Mouse (Mus musculus): ENCODE measurements around the gene Zfp85. TPM values are rescaled to one million over a fixed set of nuclear protein-coding genes. Genes with fewer than 3 reads are reported as not detected.
"Not testable (repeated sequence)": the region's sequence is repeated elsewhere in the genome, so short reads cannot be mapped to it uniquely, and the experiment has no call there.

Gene Zfp85
- 5.1 and 7.7 TPM in 2 replicates for total RNA-seq (2021)
- long read RNA-seq, partial matches to known transcripts: 0 of 5 reads
- long read RNA-seq, other reads (novel, unspliced or antisense): 0 of 5 reads

DNA sequence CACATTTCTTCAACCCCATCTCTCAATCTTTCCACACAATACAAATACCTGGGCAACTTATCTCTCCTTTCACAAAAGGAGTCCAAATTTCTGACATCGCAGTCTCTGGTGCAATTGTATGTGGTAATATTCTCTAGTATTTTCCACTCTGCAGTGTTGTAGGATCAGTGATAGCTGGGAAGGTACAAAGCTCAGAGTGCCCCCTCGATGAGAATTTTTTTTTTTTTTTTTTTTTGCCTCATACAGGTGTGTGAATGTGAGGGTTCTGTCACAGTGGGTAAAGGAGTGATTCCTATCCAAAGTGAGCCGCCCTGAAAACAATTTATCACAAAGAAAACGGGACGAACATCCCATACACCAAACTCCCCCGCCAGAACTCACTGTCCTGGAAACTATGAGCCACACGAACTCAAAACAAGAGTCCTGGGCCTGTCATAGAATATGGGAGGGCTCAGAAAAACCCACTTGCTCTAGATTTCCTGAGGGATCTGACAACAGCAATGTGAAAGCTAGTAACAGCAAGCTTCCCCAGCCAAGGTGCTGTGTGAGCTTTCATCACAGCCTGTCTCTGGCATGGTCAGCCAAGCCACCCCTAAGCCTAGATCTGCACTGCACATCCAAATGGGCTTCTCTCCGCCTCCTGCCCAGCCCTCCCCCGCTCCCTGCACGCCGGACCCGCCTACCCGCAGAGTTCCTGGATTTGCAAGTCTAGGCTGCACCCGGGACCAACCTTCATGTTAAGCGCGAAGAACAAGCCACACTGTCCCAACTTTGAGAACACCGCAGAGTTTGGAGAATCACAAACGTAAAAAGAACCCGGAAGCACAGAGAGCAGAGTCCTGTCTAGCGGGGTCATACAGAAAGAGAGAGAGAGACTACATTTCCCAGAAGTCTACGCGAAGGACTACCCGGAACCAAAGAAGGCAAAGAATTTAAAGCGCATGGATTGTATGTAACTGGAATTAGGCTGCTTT lies at the start of gene Zfp85:
Gene Zfp85 (minus strand): TSS at position 896 of the 974 bp plus-strand sequence.
- DNase-seq: peak; percentile 68

DNA sequence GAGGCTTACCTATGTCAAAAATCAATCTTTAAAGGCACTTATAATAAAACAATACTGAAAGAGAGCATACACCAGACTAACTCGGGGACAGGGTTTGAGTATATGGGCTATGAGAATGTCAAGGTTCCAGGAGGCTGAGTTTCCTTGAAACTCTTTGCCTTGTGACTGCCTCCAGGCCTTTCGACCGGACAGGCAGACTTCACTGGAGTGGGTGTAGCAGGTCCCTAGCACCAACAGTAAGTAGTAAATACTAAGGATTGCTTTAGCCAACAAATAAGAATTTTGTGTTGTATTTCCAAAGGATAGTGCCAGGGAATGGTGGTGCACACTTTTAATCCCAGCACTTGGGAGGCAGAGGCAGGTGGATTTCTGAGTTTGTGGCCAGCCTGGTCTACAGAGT lies 44.1 kb upstream of the Zfp85 start:
- not testable (repeated sequence) for DNase-seq

DNA sequence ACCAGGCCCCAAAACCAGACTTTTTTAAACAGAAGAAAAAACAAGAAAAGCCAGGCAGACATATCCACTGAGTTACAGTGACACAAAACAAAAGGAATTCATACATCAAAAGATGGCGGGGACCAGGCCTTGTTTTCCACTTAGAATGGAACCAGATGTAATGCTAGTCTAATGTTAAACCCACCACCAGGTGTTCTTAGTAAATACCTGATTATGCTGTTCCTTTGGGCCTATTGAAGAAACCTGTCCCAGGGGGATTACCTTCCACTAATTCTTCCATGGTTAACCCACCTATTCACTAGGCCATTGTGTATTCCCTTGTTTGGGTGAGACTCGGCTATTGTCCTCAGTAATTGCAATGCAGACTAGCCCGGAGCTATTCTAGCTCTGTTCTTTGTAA lies 43.6 kb upstream of the Zfp85 start:
- DNase-seq: no peak

DNA sequence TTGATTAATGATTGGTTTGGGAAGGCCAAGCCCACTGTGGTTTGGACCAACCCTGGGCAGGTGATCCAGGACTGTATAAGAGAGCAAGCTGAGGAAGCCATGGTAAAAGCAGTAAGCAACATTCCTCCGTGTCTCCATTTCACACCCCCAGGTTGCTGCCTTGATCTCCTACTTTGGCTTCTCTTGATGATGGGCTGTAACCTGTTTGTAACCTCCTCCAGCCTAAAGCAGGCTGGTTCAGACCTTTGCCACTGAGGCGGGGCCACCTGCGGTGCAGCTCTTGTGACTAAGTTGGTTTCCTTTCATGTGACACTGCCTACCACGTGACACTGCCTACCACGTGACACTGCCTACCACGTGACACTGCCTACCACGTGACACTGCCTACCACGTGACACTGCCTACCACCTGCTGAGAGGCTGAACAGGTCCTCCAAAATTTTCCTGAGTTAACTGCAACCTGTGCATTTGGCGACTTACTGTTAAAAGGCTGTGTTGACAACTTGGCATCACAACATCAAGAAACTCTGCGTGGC lies 37.0 kb upstream of the Zfp85 start:
- no peak for DNase-seq

DNA sequence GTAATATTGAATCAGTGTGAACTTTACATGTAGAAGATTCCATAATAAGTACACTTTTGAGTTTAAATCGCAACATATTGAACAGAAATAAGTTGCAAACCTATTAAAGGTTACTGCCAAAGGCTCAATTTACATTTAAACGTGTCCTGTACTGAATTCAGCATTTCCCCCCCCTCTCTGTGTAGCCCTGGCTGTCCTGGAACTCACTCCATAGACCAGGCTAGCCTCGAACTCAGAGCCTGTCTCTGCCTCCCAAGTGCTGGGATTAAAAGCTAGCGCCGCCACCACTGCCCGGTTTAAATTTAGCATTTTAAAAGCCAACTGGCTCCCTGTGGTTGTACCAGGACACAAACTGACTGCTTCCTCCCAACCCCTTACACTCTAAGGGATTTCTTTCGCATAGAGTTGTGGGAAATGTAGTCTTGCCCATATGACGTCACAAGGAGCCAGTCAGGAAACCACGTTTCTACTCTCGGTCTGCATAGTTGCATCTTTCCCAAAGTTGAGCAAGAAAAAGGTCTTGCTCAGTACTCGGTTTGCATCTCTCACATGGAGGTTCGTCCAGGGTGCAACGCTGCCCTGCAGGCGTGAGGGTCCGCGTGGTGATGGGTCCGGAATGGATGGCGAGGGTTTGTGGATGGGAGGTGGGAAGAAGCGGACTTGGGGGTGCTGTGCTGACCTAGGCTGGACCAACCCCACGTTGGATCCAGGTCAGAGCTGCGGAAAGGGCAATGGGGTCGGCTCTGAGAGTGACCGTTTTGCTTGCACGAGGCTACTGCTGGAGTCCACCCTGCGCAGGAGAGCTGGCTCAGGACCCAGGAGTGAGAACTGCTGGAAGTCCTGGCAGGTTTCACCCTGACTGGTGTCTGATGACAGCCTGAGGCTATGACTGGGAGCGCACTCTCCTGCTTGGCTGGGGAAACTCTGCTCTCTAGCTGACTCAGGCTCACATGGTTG lies 24.5 kb upstream of the Zfp85 start, which contains the start of gene Zfp493:
Gene Zfp493 (plus strand): TSS at position 429 of the 957 bp plus-strand sequence.
- peak; percentile 34 for DNase-seq

DNA sequence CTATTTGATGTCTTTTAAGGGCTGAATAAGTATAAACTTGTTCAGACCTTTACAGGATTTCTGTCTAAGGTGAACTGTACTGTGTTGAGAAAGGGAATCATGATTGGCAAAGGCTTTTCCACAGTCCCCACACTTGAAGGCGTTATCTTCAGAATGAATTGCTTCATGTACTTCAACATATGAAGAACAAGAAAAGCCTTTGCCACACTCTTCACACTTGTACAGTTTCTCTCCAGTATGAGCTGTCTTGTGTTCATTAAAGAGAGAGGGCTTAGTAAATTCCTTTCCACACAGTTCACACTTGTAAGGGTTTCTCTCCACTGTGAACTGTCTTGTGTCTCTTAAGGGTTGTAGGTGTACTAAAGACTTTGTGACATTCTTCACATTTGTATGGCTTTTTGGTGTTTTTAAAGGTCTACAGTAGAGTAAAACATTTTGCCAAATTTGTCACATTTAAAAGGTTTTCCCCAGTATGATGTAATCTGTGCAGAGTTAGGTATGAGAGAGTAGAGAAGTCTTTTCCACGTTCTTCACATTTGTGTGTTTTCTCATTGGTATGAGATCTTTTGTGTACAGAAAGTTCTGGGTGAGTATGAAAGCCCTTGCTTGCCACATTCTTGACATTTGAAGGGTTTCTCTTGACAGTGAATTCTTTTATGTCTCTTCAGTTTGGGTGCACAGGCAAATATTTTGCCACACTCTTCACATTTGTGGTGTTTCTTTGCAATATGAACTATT lies 8.2 kb upstream of the Zfp85 start:
- DNase-seq: no peak

DNA sequence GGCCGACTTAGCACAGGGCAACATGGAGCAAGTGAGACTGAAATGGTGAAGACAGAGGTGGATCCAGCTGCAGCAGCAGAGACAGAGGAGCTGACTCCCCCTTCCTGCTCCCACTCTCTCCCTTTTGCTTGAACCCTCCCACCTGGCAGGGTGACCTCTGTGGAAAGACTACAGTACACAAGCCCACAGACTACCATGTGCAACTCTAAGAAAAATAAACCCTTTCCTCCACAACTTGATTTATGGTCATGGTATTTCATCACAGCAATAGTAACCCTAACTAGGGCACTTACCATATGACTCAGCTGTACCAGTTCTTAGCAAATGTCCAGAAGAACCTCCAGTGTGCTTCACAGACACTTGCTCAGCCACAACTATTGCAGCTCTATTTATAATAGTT lies 4.9 kb upstream of the Zfp85 start:
- no peak for DNase-seq

DNA sequence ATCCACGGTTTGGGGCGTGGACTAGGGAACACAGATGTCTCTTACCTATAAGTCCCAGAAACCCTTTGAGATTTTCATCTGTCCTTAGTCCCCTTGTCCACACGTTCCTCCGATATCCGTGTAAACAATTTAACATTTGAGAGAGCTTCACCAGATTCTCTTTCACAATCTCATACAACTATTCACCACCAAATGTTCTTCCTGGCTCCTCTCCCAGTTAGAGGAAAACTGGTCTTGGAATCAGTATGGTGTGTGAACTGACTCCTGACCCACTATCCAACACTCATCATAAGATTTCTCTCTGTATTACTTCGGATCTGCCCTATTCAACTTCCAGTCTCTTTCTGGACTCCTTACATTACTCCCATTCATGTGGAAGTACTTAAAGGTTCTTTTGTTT lies 733 bp upstream of the Zfp85 start:
- no peak for DNase-seq

DNA sequence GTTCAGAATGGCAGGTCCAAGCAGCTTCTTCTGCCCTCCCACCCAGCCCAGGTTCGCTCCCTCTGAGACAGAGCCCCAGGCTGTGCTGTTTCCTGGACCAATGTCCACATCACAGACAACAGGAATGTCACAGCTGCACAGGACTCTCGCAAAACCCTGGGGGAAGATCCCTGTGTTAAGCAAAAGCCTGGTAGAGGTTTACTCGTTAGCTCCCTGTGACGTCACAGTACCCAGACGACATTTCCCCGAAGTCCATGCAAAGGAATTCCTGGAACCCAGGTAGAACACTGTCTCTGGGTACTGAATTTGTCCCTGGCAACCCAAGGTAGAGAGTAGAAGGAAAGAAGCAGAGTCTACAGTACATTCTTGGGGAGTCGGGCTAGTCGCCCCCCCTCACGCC lies 11.1 kb downstream of the Zfp85 start:
- no peak for DNase-seq

DNA sequence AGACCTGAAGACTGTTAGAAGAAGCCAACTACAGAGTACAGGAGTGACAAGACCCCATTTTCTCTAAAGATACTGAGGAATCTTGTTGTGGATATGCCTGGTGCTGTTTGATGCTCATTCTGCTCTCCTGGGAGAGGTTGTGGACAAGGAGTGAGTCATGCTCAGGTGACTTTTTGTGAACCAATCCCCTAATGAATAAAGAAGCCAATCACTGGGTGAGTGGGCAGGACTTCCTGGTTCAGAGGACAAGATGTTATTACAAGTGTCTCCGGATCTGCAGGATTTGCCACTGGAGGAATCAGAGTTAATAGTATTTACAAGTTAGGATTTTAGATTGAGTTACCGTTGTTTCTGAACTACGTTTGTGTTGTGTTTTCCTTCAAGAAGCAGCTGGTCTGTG lies 12.1 kb downstream of the Zfp85 start:
- no peak for DNase-seq

DNA sequence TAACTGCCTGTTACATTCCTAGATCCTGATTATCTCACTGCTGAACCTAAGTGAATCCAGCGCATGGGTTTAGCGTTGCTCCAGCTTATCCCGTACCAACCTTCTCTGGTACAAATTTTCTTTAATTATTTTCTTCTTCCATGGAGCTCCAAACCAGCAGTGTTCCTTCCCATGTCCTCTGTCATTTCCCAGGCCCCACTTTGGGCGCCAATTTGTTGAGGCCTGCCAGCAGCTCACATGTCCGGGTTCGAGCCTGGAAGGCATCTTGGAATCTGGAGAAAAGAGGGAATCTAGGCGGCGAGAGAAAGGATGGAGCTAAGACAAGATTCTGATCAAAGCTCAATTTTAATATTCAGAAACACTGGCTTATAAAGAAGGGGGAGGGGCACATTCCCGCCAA lies 20.6 kb downstream of the Zfp85 start:
- not testable (repeated sequence) for DNase-seq

DNA sequence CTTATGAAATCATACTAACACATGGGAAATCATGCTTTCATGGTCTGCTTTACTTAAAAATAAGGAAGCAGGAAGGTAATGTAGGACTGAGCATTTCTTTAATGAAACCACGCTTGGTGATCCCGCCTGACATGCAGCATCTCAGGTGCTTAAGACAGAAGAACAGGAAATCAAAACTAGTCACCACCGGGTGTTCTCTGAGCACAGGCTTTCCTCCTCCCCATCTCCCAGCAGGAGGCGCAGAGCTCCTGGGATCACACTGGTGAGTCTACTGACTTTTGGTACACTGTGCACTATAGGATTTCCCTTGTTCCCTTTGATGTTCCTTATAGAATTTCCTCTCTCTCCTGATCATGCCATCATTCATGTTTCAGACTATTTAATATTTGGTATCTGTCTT lies 25.6 kb downstream of the Zfp85 start:
- DNase-seq: peak; percentile 37

DNA sequence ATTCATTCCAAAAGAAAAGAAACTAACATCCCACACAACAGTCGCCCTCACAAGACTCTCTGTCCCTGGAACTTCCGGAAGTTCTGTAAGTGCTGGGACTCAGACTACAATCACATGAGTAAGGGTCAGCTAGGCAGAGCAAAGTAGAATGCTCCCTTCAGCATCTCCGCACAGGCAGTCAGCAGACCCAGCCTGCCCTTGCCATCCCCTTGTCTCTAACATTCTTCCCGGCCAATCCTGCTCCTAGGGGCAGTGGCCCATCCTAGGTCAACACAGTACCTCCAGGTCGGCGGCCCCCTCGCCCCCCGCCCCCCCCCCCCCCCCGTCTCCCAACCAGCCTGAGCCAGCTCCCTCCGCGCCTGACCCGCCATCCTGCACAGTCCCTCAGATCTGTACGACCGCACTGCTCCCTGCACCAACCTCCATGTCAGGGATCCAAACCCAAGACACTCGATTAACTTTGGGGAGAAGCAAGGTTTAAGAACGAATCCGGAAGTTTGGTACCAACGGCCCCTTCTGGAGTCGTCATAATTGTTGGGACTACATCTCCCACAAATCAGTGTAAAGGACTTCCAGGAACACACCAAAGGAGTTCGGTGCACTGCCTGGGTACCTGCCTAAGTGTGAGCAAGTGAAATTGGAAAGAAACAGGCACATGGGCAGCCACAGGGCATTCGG lies 26.2 kb downstream of the Zfp85 start, which contains the start of gene Zfp65:
Gene Zfp65 (minus strand): TSS at position 533 of the 678 bp plus-strand sequence.
- DNase-seq: peak; percentile 22

DNA sequence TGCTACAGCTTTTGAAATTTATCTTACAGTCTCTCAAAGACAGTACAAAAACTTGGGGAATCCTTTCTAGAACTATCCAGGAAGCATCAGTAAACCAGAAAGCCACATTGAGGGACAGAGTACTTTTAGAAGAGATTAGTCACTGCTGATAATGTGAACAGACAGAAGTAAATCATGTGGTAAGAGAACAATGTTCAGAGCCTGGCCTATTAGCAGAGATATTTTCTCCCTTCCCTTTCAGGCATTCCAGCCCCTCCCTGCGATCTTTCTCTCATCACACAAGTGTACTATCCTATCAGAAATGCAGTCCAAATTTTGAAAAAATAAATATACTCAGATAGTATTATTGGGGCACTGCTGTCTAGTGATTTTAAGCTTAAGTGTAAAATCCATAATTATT lies 26.9 kb downstream of the Zfp85 start:
- no peak for DNase-seq

DNA sequence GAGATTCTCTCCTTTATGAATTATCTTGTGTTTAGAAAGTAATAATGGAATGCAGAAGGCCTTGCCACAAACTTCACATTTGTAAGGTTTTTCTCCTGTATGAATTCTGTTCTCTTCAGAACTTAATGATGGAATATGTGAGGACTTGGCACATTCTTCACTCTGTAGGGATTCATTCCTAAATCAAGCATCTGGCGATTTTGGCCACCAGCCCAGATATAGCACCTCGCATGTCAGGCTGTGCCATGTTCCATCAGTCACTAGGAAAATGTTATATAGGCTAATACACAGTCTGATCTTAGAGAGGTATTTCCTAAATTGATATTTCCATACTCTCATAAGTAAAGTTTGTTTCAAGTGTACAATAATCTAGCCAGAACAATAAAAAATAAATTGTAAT lies 29.7 kb downstream of the Zfp85 start:
- not testable (repeated sequence) for DNase-seq

DNA sequence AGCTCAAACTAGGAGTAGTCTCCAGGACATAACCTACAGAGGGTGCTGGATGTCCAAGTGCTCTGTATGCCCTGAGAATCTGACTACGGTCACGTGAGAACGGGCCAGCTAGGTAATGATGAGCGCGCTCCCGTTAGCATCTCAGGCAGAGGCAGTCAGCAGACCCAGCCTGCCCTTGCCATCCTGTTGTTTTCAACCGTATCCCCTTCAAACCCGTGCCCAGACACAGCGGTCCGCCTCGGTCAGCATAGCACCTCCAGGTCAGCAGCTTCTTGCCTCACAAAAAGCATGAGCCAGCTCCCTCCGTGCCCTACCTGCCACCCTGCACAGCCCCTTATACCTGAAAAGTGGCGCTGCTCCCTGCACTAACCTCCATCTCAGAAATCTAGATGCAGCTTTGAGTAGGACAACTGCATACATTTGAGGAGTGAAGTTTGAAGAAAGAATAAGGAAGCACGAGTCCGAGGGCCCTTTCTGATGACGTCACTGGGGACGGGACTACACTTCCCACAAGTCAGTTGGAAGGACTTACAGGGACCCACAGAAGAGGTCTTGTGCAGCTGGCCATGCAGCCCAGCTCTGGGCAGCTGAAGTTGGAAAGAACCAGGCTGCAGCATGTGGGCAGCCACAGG lies 31.1 kb downstream of the Zfp85 start:
- DNase-seq: peak; percentile 82
